Mouse (Mus musculus): Measurements from ENCODE around the gene Map4k3.

Map4k3 gene

GRCm38 (mm10) chr17:80644567-80644966 lies 83.7 kb downstream of the Map4k3 start:
- in situ Hi-C loops (cut with MboI, MseI) = loop anchor here in 1 of 2 experiments (10.0 kb wide), 1 partner anchor 1820 kb away; no protein-coding TSS in a partner anchor

GRCm38 (mm10) chr17:80638121-80638520 lies 90.2 kb downstream of the Map4k3 start:
- in situ Hi-C loops (cut with MboI, MseI) = loop anchor here in 1 of 2 experiments (10.0 kb wide), 1 partner anchor 167 kb away; no protein-coding TSS in a partner anchor

DNA sequence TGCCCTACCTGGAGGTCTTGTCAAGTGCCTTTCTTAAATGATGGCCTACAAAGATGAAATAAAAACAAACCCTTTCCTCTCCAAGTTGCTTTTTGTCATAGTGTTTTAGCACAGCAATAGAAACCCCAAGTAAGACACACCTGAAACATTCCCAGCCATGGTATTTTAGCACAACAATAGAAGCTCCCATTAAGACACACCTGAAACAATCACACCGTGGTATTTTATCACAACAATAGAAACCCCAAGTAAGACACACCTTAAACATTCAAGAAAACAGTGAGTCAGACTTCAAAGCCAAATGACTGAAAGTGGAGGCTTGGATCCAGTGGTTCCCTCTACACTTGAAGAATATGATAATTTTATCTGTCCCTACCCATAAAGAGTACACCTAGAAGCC lies 92.5 kb downstream of the Map4k3 start:
- in situ Hi-C loops (cut with MboI, MseI) = loop anchor here in 1 of 2 experiments (10.0 kb wide), 1 partner anchor 169 kb away; no protein-coding TSS in a partner anchor

GRCm38 (mm10) chr17:80632846-80633245 lies 95.4 kb downstream of the Map4k3 start:
- in situ Hi-C loops (cut with MboI, MseI) = loop anchor here in 1 of 2 experiments (10.0 kb wide), 1 partner anchor 172 kb away; no protein-coding TSS in a partner anchor

- in situ Hi-C loops (cut with MboI, MseI) = loop anchor here in 1 of 2 experiments (10.0 kb wide), 1 partner anchor 172 kb away; no protein-coding TSS in a partner anchor
Observed at GRCm38 (mm10) chr17:80632354-80632753, 95.9 kb downstream of the Map4k3 start.

- in situ Hi-C loops (cut with MboI, MseI) = loop anchor here in 1 of 2 experiments (10.0 kb wide), 1 partner anchor 174 kb away; no protein-coding TSS in a partner anchor
Observed at GRCm38 (mm10) chr17:80631028-80631427, 97.3 kb downstream of the Map4k3 start.

- in situ Hi-C loops (cut with MboI, MseI) = loop anchor here (5.0 to 25.0 kb wide), 2 partner anchors 192 to 362 kb away; no protein-coding TSS in a partner anchor
Observed at GRCm38 (mm10) chr17:80624979-80625378, 103.3 kb downstream of the Map4k3 start.

DNA sequence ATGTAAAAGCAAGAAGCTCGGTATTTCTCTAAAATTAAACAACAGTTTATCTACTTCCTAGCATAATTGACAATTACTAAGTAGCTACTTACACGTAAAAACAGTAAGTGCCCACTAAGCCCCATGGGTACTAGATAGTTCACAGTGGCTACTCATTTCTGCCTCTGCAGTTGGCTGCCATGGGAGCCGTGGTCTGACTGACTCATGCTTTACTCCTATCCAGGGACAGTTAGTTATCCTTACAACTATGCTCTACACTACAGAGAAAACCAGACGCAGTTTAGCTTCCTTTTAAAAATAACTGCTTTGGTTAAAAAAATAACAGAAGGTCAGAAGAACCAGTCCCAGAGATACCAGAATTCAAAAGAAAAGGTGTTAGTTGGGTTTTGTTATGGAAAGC lies 106.6 kb downstream of the Map4k3 start:
- in situ Hi-C loops (cut with MboI, MseI) = loop anchor here (5.0 to 25.0 kb wide), 2 partner anchors 196 to 366 kb away; no protein-coding TSS in a partner anchor

DNA sequence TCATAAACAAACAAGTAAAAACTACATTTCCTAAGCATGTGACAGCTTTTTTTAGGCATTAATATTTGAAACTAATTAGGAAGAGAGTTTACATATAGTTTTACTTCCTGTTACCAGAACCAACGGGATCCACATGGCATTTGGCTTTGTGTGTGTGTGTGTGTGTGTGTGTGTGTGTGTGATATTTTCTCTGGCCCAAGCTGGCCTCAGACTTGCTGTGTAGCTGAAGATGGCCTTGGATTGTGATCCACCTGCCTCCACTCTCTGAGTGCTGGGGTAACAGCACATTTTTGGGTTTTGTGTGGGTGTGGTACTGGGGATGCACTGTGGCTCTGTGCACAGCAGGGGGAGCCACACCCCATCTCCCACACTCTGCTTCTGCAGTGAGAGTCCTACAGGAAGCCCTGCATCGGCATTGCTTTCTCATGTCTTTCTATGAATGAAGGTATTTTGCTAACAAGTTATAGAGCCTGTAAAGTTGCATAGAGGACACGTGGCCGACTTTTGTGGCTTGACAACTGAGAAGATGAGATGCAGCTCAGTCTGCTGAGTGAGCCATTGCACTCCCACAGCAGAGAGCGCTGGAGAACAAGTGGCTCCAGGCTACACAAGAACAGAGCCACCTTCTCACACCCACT lies 107.4 kb downstream of the Map4k3 start:
- in situ Hi-C loops (cut with MboI, MseI) = loop anchor here (5.0 to 25.0 kb wide), 2 partner anchors 196 to 366 kb away; no protein-coding TSS in a partner anchor

- in situ Hi-C loops (cut with MboI, MseI) = loop anchor here (5.0 to 25.0 kb wide), 3 partner anchors 203 to 368 kb away; no protein-coding TSS in a partner anchor
Observed at GRCm38 (mm10) chr17:80619556-80619955, 108.7 kb downstream of the Map4k3 start.

DNA sequence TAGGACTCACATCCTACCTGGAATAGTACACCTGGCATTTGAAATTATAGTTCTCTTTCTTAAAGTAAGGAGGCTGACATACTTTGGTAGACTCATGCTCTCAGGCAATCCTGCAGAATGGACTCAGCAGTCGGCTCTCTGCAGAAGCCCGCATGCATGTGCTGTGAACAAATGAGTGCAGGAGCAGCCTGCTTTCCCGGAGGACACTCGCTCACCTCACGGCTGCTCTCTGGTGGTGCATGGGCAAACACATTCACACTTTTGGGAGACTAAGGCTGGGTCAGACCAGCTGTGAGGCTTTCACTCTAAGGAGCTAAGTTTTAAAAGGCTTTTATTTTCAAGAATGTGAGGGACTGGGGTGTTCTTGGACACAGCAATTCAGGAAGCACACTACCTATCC lies 109.4 kb downstream of the Map4k3 start:
- in situ Hi-C loops (cut with MboI, MseI) = loop anchor here (5.0 to 25.0 kb wide), 3 partner anchors 203 to 368 kb away; no protein-coding TSS in a partner anchor

DNA sequence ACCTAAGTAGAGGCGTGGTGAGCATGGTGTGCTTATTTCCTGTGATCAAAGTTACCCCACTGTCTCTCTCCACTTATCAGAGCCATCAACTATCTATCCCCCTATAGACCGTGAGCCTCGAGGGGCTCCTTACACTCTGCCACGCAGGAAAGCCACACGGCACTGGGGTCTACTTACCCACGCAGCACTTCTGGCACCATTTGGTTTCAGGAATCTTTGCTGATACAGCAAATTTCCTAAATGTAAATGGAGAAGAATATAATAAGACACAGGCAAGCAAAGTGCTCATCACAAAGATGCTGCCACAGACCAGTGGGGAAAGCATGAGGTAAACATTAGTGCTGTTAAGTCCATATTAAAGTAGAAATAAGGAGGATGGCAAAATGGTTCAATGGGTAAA lies 124.5 kb downstream of the Map4k3 start:
- in situ Hi-C loops (cut with MboI, MseI) = loop anchor here in 1 of 2 experiments (25.0 kb wide), 1 partner anchor 383 kb away; no protein-coding TSS in a partner anchor

DNA sequence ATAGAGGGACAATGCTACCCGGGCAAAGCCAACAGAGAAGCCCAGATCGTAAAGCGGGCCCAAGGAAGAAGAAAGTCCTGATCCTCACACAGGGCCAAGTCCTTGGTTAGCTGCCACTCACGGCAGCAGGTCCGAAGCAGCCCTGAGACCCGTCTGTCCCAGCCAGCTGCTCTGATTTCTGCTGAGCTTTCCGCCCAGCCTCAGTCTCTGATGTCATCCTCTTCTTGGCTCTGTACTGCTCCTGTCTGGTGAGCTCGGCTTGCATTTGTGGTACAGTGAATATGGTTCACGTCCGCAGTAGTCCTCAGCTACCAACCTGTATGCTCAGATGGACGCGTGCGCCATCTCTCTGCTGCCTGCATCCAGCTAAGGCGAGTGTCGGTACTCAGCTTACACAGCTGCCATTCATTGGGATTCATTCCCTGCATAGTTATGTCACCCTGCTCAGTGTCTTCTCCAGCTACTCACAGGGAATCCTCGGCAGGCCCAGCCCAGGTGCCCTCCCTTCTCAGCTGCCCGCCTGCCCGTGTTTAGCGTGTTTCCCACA lies 125.1 kb downstream of the Map4k3 start:
- in situ Hi-C loops (cut with MboI, MseI) = loop anchor here in 1 of 2 experiments (25.0 kb wide), 1 partner anchor 384 kb away; no protein-coding TSS in a partner anchor

- in situ Hi-C loops (cut with MboI, MseI) = loop anchor here in 1 of 2 experiments (25.0 kb wide), 1 partner anchor 386 kb away; no protein-coding TSS in a partner anchor
Observed at GRCm38 (mm10) chr17:80601371-80601770, 126.9 kb downstream of the Map4k3 start.

DNA sequence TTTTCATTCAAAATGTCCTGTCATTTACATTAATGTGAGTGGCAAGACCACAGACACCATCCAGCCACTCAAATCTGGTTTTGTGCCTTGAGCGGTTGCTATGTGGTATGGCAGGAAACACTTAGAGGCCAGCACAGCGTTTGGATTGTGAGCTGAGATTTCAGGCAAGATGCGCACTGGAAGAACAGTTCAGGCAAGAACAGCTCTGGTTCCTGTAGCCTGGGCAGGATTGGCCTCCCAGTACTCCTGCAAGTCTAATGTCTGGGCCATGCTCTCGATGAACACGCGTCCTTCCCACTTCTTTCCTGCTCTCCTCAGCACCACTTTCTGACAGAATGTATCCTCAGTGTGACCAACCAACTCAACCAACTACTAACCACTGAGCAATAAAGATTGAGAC lies 145.2 kb downstream of the Map4k3 start:
- in situ Hi-C loops (cut with MboI, MseI) = no loop called here

DNA sequence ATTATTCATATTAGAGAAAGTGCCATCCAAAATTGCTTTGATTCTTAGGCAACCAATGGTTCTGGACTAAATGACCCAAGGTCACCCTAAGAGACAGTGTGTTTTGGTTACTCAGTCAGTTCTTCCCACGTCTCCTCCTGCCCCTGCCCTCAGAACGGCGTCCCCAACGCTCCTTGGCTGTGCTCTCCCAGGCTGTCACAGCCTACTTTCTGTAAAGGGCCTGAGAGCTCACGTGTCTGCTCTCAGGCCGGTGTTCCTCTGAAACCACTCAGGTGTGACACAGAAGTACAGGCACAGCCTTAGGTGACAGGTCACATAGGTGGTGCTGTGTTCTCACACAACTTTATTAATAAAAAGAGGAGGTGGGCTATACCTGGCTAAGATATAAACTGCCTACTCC lies 148.4 kb downstream of the Map4k3 start:
- in situ Hi-C loops (cut with MboI, MseI) = no loop called here

DNA sequence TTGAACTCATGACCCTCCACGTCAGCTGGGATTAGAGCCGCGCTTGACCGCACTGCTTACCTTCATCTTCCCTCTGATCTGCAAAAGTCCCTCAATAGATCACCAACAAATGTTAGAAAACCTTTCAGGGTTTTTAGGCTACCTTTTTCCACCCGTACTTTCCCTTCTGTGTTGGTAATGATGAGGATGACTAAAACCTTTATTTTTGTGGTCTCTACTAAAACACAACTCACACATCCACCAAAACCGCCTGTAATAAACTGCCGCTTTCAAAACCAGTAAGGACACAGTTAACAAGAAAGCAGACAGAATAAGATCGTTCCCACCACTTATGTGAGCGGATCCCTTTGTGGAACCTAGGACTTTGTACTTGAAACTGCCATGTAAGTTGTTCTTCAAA lies 149.2 kb downstream of the Map4k3 start:
- in situ Hi-C loops (cut with MboI, MseI) = no loop called here

GRCm38 (mm10) chr17:80578041-80578440 lies 150.2 kb downstream of the Map4k3 start:
- in situ Hi-C loops (cut with MboI, MseI) = no loop called here

DNA sequence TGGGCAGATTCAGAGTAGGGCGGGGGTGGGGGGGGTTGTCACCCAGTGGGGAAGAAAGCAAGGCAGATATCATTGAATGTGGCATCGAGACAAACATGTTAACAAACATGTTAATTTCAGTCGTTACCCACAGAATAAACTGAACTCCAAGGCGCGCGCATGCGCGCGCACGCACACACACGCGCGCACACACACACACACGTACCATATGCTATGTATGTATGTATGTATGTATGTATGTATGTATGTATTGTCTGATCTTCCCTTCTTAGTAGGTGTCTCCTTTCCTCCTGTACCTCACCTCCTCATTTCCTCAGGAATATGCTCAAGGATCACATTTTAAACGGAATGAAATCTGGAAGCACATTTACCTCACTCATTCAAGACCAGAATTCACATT lies 150.6 kb downstream of the Map4k3 start, which contains the start of gene Cdkl4:
Gene Cdkl4 (minus strand): TSS at position 175 of the 400 bp plus-strand sequence.
- in situ Hi-C loops (cut with MboI, MseI) = no loop called here

- in situ Hi-C loops (cut with MboI, MseI) = no loop called here
Observed at GRCm38 (mm10) chr17:80577214-80577613, 151.1 kb downstream of the Map4k3 start.

DNA sequence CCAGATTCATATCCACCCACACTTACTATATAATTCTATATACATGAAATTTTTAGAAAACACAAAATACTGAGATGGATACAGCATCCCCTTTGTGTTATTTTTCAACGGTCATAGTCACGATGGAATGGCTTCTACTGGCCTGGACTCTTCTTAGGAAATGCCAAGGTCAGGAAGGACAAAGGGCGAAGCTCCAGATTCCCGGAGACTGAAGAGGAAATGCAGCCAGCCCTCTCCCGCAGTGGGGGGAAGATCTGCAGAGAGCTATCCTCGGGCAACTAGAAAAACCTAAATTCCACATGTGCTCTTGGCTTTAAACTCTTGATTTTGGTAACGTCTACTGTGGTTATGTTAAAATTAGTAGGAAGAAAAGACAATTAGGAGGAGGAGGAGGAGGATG lies 153.3 kb downstream of the Map4k3 start:
- in situ Hi-C loops (cut with MboI, MseI) = no loop called here

DNA sequence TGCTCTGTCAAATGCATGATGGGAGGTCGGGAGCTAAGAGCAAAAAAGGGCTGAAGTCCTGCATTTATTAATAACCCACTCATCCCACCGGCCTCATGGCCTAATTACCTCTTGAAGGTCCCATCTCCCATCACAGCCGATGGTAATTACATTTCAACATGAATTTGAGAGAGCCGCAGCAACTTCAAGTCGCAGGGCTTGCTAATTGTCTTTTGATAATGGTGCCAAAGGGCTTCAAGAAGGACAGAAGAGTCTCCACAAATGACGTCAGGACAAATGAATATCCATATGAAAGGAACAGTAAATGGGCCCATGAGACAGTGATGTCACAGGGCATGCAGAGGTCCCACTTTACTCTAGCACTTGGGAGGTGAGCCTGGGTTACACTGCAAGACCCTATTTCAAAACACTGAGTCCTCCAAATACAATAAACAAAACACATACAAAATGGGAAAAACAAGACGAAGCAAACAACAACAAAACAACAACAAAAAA lies 153.8 kb downstream of the Map4k3 start:
- in situ Hi-C loops (cut with MboI, MseI) = no loop called here
